9 mouse cellular contexts compared by ENCODE assay signal in genomic region chr11:101894204-101894603, GRCm38 (mm10). TPM values are rescaled to one million over a fixed set of nuclear protein-coding genes. Genes with fewer than 3 reads are reported as not detected.
DNase-seq lines count a peak whose midpoint lies in the region; ATAC-seq and TF ChIP-seq lines count a peak whose summit lies in the region.
"Had no signal": no experiment of that assay in that cellular context is flagged by ENCODE, and none has a peak within 500 bp of the region (broad histone marks: within the 10 kb centered on the region; RNA-seq: fewer than 3 reads in every experiment).

Meox1 (minus strand) TSS chr11:101894374.

- H3K27ac ChIP-seq in embryonic facial prominence, embryonic 12.5 days, result peak within 1 kb of the TSS; percentile 65; the same call in 1 of the 2 replicates
- H3K27ac ChIP-seq in neural tube, embryonic 12.5 days, result no peak within 1 kb of the TSS
- H3K27ac ChIP-seq in forebrain, embryonic 16.5 days (ENCODE audit: low read length), result no peak within 1 kb of the TSS

- H3K4me3 ChIP-seq in lung, adult 2 months (replicated peaks; ENCODE audit: extremely low read depth, low read depth, low read length), result peak within 1 kb of the TSS; percentile 28
- H3K4me3 ChIP-seq in embryonic facial prominence, embryonic 12.5 days, result peak within 1 kb of the TSS; percentile 14; the same call in 1 of the 2 replicates
- H3K4me3 ChIP-seq in neural tube, embryonic 12.5 days, result 0 out of 2 replicates have a peak within 1 kb of the TSS, but pooled peaks have one; percentile 16
- H3K4me3 ChIP-seq in forebrain, embryonic 16.5 days (replicated peaks; ENCODE audit: low read length), result no peak within 1 kb of the TSS

- H3K4me2 ChIP-seq in embryonic facial prominence, embryonic 12.5 days (replicated peaks), result peak within 1 kb of the TSS; percentile 43
- peak within 1 kb of the TSS; percentile 39 for H3K4me2 ChIP-seq in neural tube, embryonic 12.5 days (replicated peaks)
- H3K4me2 ChIP-seq in forebrain, embryonic 16.5 days (ENCODE audit: low read length), result no peak within 1 kb of the TSS

- no peaks in the 10 kb centered on the region for H3K36me3 ChIP-seq in embryonic facial prominence, embryonic 12.5 days
- H3K36me3 ChIP-seq in neural tube, embryonic 12.5 days, result no peaks in the 10 kb centered on the region
- H3K36me3 ChIP-seq in forebrain, embryonic 16.5 days (ENCODE audit: control insufficient read depth, insufficient read depth), result no peaks in the 10 kb centered on the region

- H3K27me3 ChIP-seq in embryonic facial prominence, embryonic 12.5 days, result 0 out of 2 replicates have a peak, but pooled peaks cover 22% of the 10 kb centered on the region
- H3K27me3 ChIP-seq in neural tube, embryonic 12.5 days (replicated peaks), result peaks cover 21% of the 10 kb centered on the region
- H3K27me3 ChIP-seq in forebrain, embryonic 16.5 days (replicated peaks; ENCODE audit: control insufficient read depth, insufficient read depth, low read length), result peaks cover 9% of the 10 kb centered on the region; the same call in 1 of the 2 replicates

- peak; percentile 62 for ATAC-seq in embryonic facial prominence, embryonic 12.5 days (ENCODE audit: insufficient number of reproducible peaks, insufficient read depth, low FRiP score, low TSS enrichment)
- ATAC-seq in neural tube, embryonic 12.5 days (ENCODE audit: low FRiP score, low read depth), result no peak
- no peak for ATAC-seq in forebrain, embryonic 16.5 days

- peaks cover 3% of the 10 kb centered on the region for H3K4me1 ChIP-seq in lung, adult 2 months (ENCODE audit: control insufficient read depth, insufficient read depth, low read length)
- peaks cover 56% of the 10 kb centered on the region for H3K4me1 ChIP-seq in embryonic facial prominence, embryonic 12.5 days
- H3K4me1 ChIP-seq in neural tube, embryonic 12.5 days, result peaks cover 40% of the 10 kb centered on the region
- H3K4me1 ChIP-seq in forebrain, embryonic 16.5 days (replicated peaks; ENCODE audit: control insufficient read depth, insufficient read depth, low read length), result peaks cover 14% of the 10 kb centered on the region

- no peak for DNase-seq in lung, adult 2 months
- no peak for DNase-seq in lung, postnatal 4 days
- peak; percentile 48 to 51 for DNase-seq in heart, postnatal 10 days
- DNase-seq in spleen, postnatal 4 days (ENCODE audit: low spot score in 2 of 2), result no peak

- intact Hi-C loops in heart, postnatal 10 days (cut with DNase I), result no loop called here

- 25% methylated on average over 11 of the region's 11 CpGs for WGBS in lung, adult 2 months
- 6% methylated on average over 11 of the region's 11 CpGs for WGBS in embryonic facial prominence, embryonic 12.5 days
- WGBS in neural tube, embryonic 12.5 days, result 24% methylated on average over 11 of the region's 11 CpGs
- 37% methylated on average over 11 of the region's 11 CpGs for WGBS in forebrain, embryonic 16.5 days

- TF ChIP-seq POLR2A in lung, adult 2 months (IDR thresholded peaks at IDR 0.05; ENCODE audit: borderline replicate concordance, extremely low read depth, low read depth, low read length), result no peak

- no peaks in the 10 kb centered on the region for H3K9me3 ChIP-seq in embryonic facial prominence, embryonic 12.5 days
- no peaks in the 10 kb centered on the region for H3K9me3 ChIP-seq in neural tube, embryonic 12.5 days
- no peaks in the 10 kb centered on the region for H3K9me3 ChIP-seq in forebrain, embryonic 16.5 days (ENCODE audit: control insufficient read depth, low read length)

- no peak for TF ChIP-seq CTCF in lung, adult 2 months (IDR thresholded peaks at IDR 0.05; ENCODE audit: insufficient read depth, low read length)

- peak within 1 kb of the TSS; percentile 45; the same call in 1 of the 2 replicates for H3K9ac ChIP-seq in embryonic facial prominence, embryonic 12.5 days
- no peak within 1 kb of the TSS for H3K9ac ChIP-seq in neural tube, embryonic 12.5 days
- no peak within 1 kb of the TSS for H3K9ac ChIP-seq in forebrain, embryonic 16.5 days (replicated peaks; ENCODE audit: low read depth, low read length)

RNA-seq across cellular contexts. Expression of gene Meox1, which starts in this region (rescaled TPM):
- polyA plus RNA-seq in lung, adult 2 months (2012; rRNA removed), result 4.3 and 4.4 TPM in 2 replicates
- 10.0 and 10.9 TPM in 2 replicates for polyA plus RNA-seq in embryonic facial prominence, embryonic 12.5 days (2016; fragmentation: Nextera tagmentation; extraction: Ambion mirVana)
- 10 to 100 TPM; 23.7 to 27.5 TPM for total RNA-seq in heart, postnatal 10 days (2021)
- polyA plus RNA-seq in neural tube, embryonic 12.5 days (2016; fragmentation: Nextera tagmentation; extraction: Ambion mirVana), result 5.4 and 8.0 TPM in 2 replicates
- polyA plus RNA-seq in forebrain, embryonic 16.5 days (2015; fragmentation: Nextera tagmentation; extraction: Ambion mirVana), result 0.79 and 0.84 TPM in 2 replicates
- total RNA-seq: liver, adult 2 months; MEL had no signal
- polyA plus RNA-seq: liver, adult 2 months had no signal

Comparison
In these comparisons a context has a peak if more than half of its experiments do, and no peak if none do; other contexts are left out.
1. DNase-seq: peak in heart, postnatal 10 days (2 of 2); none in lung, adult 2 months (single experiment), lung, postnatal 4 days (0 of 2) and spleen, postnatal 4 days (0 of 2).